ENCODE assay signal across 8 mouse cellular contexts in the genomic region with DNA sequence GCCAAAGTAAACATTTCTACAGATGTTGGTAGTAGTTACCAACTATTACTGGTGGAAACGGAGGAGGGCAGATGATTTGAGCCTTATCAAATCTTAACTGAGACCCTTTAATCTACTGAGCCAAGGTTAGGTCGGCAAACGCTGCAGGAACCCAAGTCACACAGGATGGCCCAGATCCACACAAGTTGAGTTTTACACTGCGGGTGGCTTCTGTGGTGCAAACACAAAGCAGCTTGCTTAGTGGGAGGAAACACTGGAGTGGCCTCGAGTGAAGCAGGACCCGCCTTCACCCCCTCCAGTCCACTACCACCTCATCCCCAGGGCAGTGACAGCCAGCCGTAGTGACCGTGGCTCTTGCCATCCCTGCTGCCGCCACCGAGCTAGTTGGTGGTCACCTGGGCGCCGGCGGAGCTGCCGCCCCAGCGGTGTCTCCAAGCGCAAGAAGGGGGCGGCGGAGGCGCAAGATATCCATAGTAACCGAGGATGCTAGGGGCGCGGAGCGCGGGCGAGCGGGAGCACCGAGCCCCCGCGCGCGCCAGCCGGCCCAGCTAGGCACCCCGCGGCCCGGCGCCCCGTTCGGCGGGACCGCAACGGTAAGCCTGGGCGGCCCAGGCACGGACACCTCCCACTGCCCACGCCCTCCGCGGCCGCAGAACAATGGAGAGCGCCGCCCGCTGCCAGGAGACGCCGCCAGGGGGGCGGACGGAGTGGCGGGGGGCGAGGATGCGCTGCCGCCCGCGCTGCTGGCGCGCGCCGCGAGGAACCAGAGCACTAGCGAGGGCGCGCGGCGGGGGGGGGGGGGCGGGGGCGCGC.
DNase-seq lines count a peak whose midpoint lies in the region; ATAC-seq lines count a peak whose summit lies in the region.

No protein-coding gene starts in this region.

- peak overlapping the region; percentile 73 for H3K4me3 ChIP-seq in forebrain, embryonic 16.5 days (replicated peaks; ENCODE audit: low read length)
- H3K4me3 ChIP-seq in midbrain, embryonic 14.5 days (replicated peaks; ENCODE audit: low read depth, low read length) = peak overlapping the region; percentile 64

- peak; percentile 75 for ATAC-seq in forebrain, embryonic 16.5 days
- peak; percentile 84 for ATAC-seq in midbrain, embryonic 14.5 days (ENCODE audit: low FRiP score, low TSS enrichment)

- WGBS in forebrain, embryonic 16.5 days = under 1% methylated on average over 47 of the region's 73 CpGs
- under 1% methylated on average over 49 of the region's 73 CpGs for WGBS in midbrain, embryonic 14.5 days

- no peaks in the 10 kb centered on the region for H3K36me3 ChIP-seq in forebrain, embryonic 16.5 days (ENCODE audit: control insufficient read depth, insufficient read depth)
- H3K36me3 ChIP-seq in midbrain, embryonic 14.5 days (ENCODE audit: control insufficient read depth, insufficient read depth, low read length) = no peaks in the 10 kb centered on the region

- peak overlapping the region; percentile 75 for H3K4me2 ChIP-seq in forebrain, embryonic 16.5 days (ENCODE audit: low read length)
- H3K4me2 ChIP-seq in midbrain, embryonic 14.5 days (ENCODE audit: low read length) = peak overlapping the region; percentile 73

- peak; percentile 8 for DNase-seq in gastrocnemius, postnatal 10 days
- DNase-seq in gastrocnemius, postnatal 14 days = no peak
- peak; percentile 41 for DNase-seq in cerebellum, adult 11 months
- peak; percentile 53 to 68 for DNase-seq in layer of hippocampus, postnatal 10 days (ENCODE audit: low spot score in 2 of 2)
- DNase-seq in midbrain, embryonic 14.5 days = peak; percentile 88
- DNase-seq in yolk sac, embryonic 10.5 days (ENCODE audit: low spot score) = no peak
- no peak for DNase-seq in spleen, adult 18-20 months

- intact Hi-C loops in gastrocnemius, postnatal 14 days (cut with DNase I; ENCODE audit: low total_unique reads) = no loop called here

- H3K27ac ChIP-seq in forebrain, embryonic 16.5 days (ENCODE audit: low read length) = peak overlapping the region; percentile 61
- peak overlapping the region; percentile 96 for H3K27ac ChIP-seq in midbrain, embryonic 14.5 days (replicated peaks; ENCODE audit: low read depth, low read length)

- no peaks in the 10 kb centered on the region for H3K9me3 ChIP-seq in forebrain, embryonic 16.5 days (ENCODE audit: control insufficient read depth, low read length)
- H3K9me3 ChIP-seq in midbrain, embryonic 14.5 days (ENCODE audit: control insufficient read depth, low read length) = no peaks in the 10 kb centered on the region

- H3K27me3 ChIP-seq in forebrain, embryonic 16.5 days (replicated peaks; ENCODE audit: control insufficient read depth, insufficient read depth, low read length) = peaks cover 9% of the 10 kb centered on the region; the same call in 1 of the 2 replicates
- peaks cover 24% of the 10 kb centered on the region; the same call in 1 of the 2 replicates for H3K27me3 ChIP-seq in midbrain, embryonic 14.5 days (ENCODE audit: control insufficient read depth, insufficient read depth, low read length)

- peaks cover 17% of the 10 kb centered on the region for H3K4me1 ChIP-seq in forebrain, embryonic 16.5 days (replicated peaks; ENCODE audit: control insufficient read depth, insufficient read depth, low read length)
- peaks cover 10% of the 10 kb centered on the region for H3K4me1 ChIP-seq in midbrain, embryonic 14.5 days (ENCODE audit: control insufficient read depth, insufficient read depth, low read length)

- H3K9ac ChIP-seq in forebrain, embryonic 16.5 days (replicated peaks; ENCODE audit: low read depth, low read length) = peak overlapping the region; percentile 85
- peak overlapping the region; percentile 86 for H3K9ac ChIP-seq in midbrain, embryonic 14.5 days (replicated peaks; ENCODE audit: low read length)

Comparison
In these comparisons a context has a peak if more than half of its experiments do, and no peak if none do; other contexts are left out.
1. DNase-seq: peak in gastrocnemius, postnatal 10 days (single experiment), cerebellum, adult 11 months (single experiment), layer of hippocampus, postnatal 10 days (2 of 2) and midbrain, embryonic 14.5 days (single experiment); none in gastrocnemius, postnatal 14 days (single experiment), yolk sac, embryonic 10.5 days (single experiment) and spleen, adult 18-20 months (0 of 2).